Mouse (Mus musculus) frontal cortex, postnatal 25 days (tissue): ENCODE results near the gene Olfr1425.
"Not testable (repeated sequence)": the region's sequence is repeated elsewhere in the genome, so short reads cannot be mapped to it uniquely, and the experiment has no call there.

ENCODE experiments used
- DNase-seq, 2 experiments: peaks; one replicate each; pipeline ENCODE4 v3.0.0; 2022; ENCODE audit warnings: low spot score in 2 of 2

The Olfr1425 gene

DNA sequence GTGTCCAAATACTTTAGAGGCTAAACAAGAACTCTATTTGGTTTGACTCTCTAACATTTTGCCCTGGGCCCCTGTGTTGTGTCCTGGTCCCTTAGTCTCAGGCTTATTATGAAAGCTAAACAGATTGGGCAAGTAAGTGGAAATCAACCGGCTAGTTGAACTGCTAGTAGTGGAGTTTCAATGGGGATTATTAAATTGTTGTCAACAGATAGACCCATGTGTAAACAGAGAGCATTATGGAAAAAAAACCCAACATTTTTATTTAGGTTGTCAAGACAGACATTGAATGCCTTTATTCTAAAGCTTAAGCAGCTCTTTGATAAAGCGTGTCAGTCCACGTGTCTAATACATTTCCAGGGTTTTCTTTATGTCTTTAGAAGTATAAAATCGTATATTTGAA is at the start of gene Olfr1425:
Gene Olfr1425 (minus strand): TSS at position 101 of the 400 bp plus-strand sequence.
- DNase-seq = not testable (repeated sequence)

DNA sequence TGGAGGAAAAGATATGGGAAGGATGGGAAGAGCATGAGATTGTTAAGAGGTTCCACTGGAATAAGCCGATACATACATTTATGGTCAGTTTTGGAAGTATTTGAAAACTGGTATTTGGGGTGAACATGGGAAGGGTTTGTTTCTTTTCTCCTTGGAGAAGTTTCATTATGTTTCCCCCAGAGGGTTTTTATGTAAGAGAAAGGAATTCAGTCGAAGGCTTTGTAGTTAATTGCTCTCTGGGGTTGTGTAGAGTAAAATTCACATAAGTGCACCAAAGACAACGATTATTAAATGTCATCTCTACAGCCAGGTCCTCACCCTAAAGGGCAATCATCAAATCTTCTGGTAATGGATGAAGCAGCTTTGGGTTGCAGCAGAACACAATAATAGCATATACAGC is 45.6 kb upstream of the Olfr1425 start, which contains the start of gene Olfr76:
Gene Olfr76 (minus strand): TSS at position 101 of the 400 bp plus-strand sequence.
- no peak for DNase-seq

DNA sequence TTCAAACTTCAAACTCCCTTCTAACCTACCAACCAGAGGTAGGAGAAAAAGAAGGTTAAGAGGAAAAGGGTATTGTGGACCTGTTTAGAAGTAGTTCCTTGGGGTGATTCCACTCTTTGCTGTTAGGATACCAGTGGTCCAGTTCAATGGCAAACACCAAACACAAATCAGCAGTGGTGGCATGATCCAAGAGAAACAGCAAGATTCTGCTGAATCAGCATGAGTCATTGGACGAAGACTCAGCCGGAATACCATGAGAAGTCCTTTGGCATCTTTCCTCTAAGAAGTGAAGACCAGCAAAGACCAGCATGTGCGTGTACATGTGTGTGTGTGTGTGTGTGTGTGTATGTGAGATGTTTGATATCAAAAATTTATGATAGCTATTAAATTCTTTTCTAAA is 38.9 kb upstream of the Olfr1425 start:
- no peak for DNase-seq

DNA sequence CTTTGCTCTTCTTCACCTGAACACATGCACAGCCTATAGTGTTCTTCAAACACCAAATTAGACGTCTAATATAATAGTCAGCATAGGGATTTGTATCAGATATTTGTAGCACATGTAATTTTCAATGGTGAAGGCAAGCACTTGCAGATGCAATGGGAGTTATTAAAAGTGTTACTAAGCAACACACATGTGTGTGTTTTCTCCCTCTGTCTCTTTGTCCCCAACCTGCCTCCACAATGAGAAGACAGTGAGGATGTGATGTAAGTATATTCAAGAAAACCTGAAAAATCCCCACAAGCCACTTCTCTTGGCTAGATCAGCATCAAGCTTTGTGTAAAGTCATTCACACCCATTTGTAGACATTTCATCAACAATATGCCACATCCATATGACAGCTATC is 38.3 kb upstream of the Olfr1425 start, which contains the start of gene Olfr1428:
Gene Olfr1428 (minus strand): TSS at position 101 of the 400 bp plus-strand sequence.
- DNase-seq = no peak

DNA sequence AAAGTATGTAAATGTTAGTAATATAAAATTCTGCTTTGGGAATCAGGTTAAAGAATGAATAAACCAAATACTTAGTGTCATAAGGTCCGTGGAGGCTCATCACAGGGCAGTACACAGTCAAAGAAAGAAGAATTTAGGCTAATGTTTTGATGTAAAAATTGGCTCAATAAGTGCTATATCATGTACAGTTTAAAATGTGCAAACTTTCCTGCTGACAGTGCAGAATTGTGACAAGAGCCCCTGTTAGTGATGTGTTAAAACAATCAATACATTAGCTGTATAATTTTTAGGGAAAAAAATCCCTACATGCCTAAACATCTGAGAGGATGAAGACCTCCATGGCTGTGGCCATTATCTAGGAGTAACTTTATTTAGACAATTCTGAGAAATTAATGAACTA is 36.3 kb upstream of the Olfr1425 start:
- DNase-seq = no peak

DNA sequence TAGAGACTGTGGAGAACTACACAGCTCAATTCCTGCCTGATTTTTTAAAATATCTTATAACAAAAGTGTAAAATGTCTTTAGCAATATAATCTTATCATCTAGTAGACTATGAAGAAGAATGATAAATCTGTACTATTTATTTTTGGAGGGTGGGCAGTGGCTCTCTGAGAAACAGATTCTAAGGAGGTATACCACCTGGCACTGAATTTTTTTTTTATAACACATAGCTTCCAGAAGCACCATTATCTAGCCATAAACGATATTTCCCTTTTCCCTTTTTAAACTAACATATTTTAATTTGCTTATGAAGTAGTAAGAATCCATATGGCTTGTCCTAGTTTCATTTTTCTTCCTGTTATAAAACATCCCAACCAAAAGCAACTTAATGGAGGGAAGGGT is 27.0 kb upstream of the Olfr1425 start:
- DNase-seq = no peak

DNA sequence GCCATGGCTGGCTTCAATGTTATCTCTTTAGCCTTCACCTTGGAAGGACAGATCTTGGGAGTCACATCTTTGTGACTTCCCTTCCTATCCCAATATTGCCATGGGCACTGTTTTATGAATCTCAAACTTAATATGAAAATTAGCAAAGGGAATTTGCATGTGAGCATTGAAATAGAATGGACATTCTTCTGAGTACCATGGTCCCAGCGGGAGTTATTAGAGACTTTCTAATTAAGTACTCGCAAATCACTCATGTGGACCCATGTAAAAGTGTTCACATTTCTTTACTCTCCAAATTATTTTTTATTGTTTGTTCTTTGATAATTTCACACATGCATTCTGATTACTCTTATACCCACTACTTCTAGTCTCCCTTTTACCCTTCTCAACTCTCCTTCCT is 25.7 kb upstream of the Olfr1425 start, which contains the start of gene Olfr1427:
Gene Olfr1427 (minus strand): TSS at position 101 of the 400 bp plus-strand sequence.
- DNase-seq = no peak

DNA sequence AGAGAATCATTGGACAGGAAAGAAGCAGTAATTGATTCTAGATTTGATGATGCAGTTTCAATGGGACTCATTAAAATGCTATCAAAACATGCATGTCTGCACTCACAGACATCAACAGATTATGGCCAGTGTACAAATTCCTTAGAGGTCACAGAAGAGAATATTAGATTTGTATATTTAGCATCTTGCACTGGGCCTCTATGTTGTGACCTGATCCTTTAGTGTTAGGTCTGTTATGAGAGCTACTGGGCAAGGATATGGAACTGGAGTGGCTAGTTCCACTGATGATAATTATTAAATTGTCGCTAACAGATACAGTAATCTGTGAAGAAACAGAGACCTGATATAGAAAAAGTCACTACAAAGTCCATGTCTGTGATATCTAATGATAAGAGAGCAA is 14.4 kb upstream of the Olfr1425 start, which contains the start of gene Olfr1426:
Gene Olfr1426 (minus strand): TSS at position 101 of the 400 bp plus-strand sequence.
- no peak for DNase-seq

DNA sequence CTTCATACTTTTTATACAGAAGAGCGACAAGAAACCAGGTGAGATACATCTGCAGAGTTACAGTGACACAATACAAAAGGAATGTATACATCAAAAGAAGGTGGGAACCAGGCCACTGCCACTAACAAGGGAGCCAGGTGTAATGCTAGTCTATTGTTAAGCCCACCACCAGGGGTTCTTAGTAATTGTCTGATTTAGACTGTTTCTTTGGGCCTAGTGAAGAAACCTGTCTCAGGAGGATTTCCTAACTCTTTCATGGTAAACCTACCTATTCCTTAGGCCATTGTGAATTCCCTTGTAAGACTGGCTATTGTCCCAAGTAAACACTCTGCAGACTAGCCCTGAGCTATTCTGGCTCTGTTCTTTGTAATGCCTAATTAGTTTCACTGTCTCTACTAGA is 8.0 kb downstream of the Olfr1425 start:
- not testable (repeated sequence) for DNase-seq

DNA sequence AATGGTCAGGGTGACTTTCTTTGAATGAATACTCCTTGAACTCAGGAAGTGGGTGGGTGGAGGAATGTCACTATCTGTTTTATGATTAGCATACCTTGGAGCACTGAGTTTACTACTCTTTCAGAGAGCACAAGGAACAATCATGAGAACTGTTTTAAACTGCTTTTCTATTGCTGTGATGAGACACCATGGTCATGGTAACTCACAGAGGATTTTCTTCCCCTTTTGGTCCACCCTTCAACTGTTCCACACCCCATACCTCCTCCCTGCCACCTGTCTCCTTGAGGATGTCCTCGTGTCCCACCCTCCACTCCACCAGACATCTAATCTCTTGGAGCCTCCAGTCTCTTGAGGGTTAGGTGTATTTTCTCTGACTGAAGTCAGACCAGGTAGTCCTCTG is 9.7 kb downstream of the Olfr1425 start:
- DNase-seq = not testable (repeated sequence)

DNA sequence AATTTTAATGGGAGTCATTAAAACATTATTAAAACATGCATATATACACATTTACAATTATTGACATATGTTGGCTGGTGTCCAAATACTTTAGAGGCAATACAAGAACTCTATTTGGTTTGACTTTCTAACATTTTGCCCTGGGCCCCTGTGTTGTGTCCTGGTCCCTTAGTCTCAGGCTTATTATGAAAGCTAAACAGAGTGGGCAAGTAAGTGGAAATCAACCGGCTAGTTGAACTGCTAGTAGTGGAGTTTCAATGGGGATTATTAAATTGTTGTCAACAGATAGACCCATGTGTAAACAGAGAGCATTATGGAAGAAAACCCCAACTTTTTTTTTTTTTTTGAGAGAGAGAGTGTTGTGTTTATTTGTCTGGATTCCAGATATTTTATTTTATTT is 14.9 kb downstream of the Olfr1425 start, which contains the start of gene Olfr1424:
Gene Olfr1424 (minus strand): TSS at position 101 of the 400 bp plus-strand sequence.
- DNase-seq = not testable (repeated sequence)

DNA sequence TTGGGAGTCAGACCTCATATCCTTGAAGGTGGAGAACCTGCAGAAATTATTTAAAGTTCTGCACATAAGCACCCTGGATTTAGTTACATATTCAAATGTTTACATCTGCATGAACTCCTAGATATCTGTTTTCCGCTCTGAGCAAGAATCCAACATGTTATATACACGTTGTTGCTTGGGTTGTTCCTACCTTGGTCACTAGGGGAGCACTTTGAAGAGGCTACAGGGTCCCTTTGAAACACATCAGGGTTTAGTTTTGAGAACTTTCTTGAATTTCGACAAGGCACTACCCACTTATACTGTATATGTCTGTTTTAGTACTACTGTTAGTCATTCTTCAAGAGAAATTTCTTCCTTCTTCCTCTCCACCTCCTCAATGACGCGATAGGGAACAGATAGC is 34.4 kb downstream of the Olfr1425 start:
- DNase-seq = no peak

DNA sequence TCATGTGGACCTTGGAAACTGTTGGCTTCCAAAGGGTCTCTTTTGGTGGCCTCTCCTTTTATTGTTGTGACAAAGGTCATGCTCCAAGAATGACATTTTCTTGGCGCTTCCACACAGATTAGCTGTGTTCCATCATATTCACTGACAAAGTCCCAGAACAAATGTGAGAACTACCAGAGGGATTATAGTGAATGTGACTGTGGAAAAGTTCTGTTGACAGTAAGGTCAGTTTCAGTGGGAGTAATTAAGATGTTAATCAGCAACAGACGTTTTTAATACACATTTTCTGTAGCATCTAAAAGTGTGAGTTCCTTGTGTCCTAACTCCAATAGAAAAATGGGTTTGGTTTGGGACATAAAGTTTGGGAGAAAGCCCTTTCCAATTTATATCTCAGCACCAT is 36.3 kb downstream of the Olfr1425 start, which contains the start of gene Olfr1423:
Gene Olfr1423 (minus strand): TSS at position 101 of the 400 bp plus-strand sequence.
- DNase-seq = no peak

DNA sequence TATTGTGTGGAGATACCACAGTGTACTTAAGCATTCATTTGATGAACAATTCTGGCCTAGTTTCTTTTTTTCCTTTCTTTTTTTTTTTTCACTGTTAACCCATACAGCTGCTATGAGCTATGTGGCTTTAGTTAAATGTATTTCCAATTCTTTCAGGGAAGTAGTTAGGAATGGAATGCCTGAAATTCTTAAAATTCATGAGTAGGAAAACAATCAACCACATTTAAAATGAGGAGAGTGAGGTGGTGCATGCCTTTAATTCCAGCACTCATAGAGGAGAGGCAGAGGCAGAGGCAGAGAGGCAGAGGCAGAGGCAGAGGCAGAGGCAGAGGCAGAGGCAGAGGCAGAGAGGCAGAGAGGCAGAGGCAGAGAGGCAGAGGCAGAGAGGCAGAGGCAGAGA is 39.8 kb downstream of the Olfr1425 start:
- no peak for DNase-seq

DNA sequence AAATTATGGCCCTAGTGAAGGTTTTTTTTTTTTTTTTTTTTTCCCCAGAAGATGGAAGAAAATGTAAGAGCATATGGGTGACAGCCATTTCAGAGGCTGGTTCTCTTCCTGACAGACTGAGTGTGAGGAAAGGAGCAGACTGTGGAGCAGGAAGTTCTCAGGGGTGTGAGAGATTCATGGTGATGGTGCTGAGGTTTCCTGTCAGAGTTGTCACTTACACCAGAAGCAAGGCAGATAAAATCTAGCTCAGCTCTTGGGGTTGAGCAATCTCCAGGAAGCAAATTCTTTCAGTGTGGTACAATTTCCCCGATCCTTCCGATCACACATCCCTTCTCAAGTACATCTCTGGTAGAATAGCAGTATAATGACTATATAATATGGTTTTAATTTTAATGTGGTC is 50.9 kb downstream of the Olfr1425 start:
- DNase-seq = no peak

DNA sequence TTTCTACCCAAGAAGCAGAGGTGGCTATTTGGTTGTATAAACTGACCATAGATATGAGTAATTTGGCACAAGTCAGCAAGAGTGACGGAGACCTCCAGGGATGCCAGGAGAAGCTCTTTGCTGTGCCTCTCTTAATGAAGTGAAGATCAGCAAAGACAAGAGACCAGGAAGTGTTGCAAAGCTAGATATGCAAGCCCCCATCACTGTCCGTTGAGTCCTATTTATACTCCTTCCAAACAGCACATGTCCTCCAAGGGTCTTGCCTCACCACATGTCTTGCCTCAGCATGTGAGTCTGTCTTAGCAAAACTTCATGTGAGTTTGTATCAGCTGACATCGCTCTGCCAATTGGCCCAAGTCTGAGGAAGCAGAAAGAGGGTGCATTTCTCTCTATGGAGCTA is 52.2 kb downstream of the Olfr1425 start:
- no peak for DNase-seq

DNA sequence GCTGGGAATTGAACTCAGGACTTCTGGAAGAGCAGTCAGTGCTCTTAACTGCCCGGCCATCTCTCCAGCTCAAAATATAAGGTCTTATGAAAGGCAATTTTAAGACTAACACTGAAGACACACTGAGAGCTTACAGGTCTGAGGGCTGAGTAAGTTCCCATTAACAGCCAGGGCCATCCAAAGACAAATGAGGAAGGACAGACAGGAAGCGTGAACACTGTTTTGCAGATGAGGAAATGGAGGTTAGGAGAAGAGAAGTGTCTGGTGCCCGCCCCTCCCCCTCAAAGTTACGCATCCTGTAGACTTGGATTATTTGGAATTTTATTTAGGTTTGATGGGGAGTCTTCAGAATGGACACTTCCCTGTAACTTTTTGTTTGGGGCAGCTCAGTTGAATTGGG is 53.4 kb downstream of the Olfr1425 start:
- DNase-seq = no peak
